Mouse (Mus musculus) forebrain, embryonic 10.5 days (tissue): ENCODE data around the gene Fndc5. TPM values are rescaled to one million over a fixed set of nuclear protein-coding genes. Genes with fewer than 3 reads are reported as not detected.

Experiments
- DNase-seq: peaks from one replicate; pipeline ENCODE4 v3.0.0-alpha.2; 2017; ENCODE audit warnings: low spot score; ENCODE audit errors: extremely low spot score
- H3K27ac ChIP-seq: fragments of 300-500 bp; sonication (generic); 2 replicates; pipeline ENCODE4 v1.5.1; 2016; ENCODE audit warnings: mild to moderate bottlenecking
- H3K27me3 ChIP-seq: fragments of 300-500 bp; sonication (generic); 2 replicates; pipeline ENCODE4 v1.6.1; 2016; ENCODE audit warnings: mild to moderate bottlenecking; ENCODE audit not compliant: poor library complexity, severe bottlenecking
- H3K36me3 ChIP-seq: fragments of 300-500 bp; sonication (generic); replicated peaks from 2 replicates; pipeline ENCODE4 v1.6.1; 2016; ENCODE audit warnings: mild to moderate bottlenecking, moderate library complexity
- H3K4me1 ChIP-seq: fragments of 300-500 bp; sonication (generic); 2 replicates; pipeline ENCODE4 v1.6.1; 2016
- H3K4me3 ChIP-seq: fragments of 300-500 bp; sonication (generic); 2 replicates; pipeline ENCODE4 v1.5.1; 2016; ENCODE audit warnings: mild to moderate bottlenecking, moderate library complexity
- H3K9me3 ChIP-seq: fragments of 300-500 bp; sonication (generic); 2 replicates; pipeline ENCODE4 v1.6.1; 2016; ENCODE audit warnings: mild to moderate bottlenecking, moderate library complexity
- WGBS: fragments of 180-500 bp; shearing (Covaris S2); methylation state at CpG from one replicate; pipeline ENCODE4 v1.1.7; 2016; 5-methylcytosine and 5-hydroxymethylcytosine counted together
- polyA plus RNA-seq: library from polyadenylated mRNA; unstranded; fragments of >200 nt; fragmentation: Nextera tagmentation; extraction: Ambion mirVana; gene quantifications from 2 replicates; pipeline ENCODE4 v1.2.1, GENCODE M21; 2016

Gene Fndc5
- polyA plus RNA-seq, 1 experiment from 2014 or later: 0.56 TPM

- no peaks in the 10 kb centered on the region for H3K36me3 ChIP-seq
- H3K27ac ChIP-seq: no peak overlapping the region
- peaks cover 51% of the 10 kb centered on the region for H3K4me1 ChIP-seq
- no peaks in the 10 kb centered on the region for H3K9me3 ChIP-seq
- H3K4me3 ChIP-seq: no peak overlapping the region
- peaks cover 77% of the 10 kb centered on the region for H3K27me3 ChIP-seq
- no peak for DNase-seq
- 53% methylated on average over 9 of the region's 9 CpGs for WGBS
Measured at GRCm38 (mm10) chr4:129129387-129129786, 7.4 kb upstream of the Fndc5 start.

- Histone ChIP-seq H3K27me3 (peaks cover 77% of the 10 kb centered on the region), H3K4me1 (peaks cover 51% of the 10 kb centered on the region), H3K27ac (peak overlapping the region; percentile 42), H3K4me3 (peak overlapping the region; percentile 36), H3K36me3 (no peaks in the 10 kb centered on the region), H3K9me3 (no peaks in the 10 kb centered on the region)
- WGBS: 3% methylated on average over 8 of the region's 8 CpGs
- DNase-seq: peak; percentile 78
Measured at GRCm38 (mm10) chr4:129130149-129130548, 6.7 kb upstream of the Fndc5 start.

GRCm38 (mm10) chr4:129130755-129131303, 6.0 kb upstream of the Fndc5 start:
- Histone ChIP-seq H3K27me3 (peaks cover 77% of the 10 kb centered on the region), H3K36me3 (no peaks in the 10 kb centered on the region), H3K27ac (peak overlapping the region; percentile 51), H3K4me3 (peak overlapping the region; percentile 36), H3K4me1 (peaks cover 50% of the 10 kb centered on the region), H3K9me3 (no peaks in the 10 kb centered on the region)
- DNase-seq: no peak
- 6% methylated on average over 17 of the region's 17 CpGs for WGBS

GRCm38 (mm10) chr4:129134799-129135585, 1.8 kb upstream of the Fndc5 start:
- Histone ChIP-seq H3K4me3 (peak overlapping the region; percentile 33), H3K9me3 (no peaks in the 10 kb centered on the region), H3K27me3 (peaks cover 88% of the 10 kb centered on the region), H3K27ac (peak overlapping the region; percentile 56), H3K36me3 (no peaks in the 10 kb centered on the region), H3K4me1 (peaks cover 44% of the 10 kb centered on the region)
- 10% methylated on average over 15 of the region's 15 CpGs for WGBS
- DNase-seq: peak; percentile 89

GRCm38 (mm10) chr4:129135637-129136036, 1.2 kb upstream of the Fndc5 start:
- no peaks in the 10 kb centered on the region for H3K9me3 ChIP-seq
- H3K36me3 ChIP-seq: no peaks in the 10 kb centered on the region
- H3K27me3 ChIP-seq: peaks cover 84% of the 10 kb centered on the region
- WGBS: 64% methylated on average over 2 of the region's 2 CpGs
- no peak overlapping the region; the same call in 1 of the 2 replicates for H3K4me3 ChIP-seq
- no peak overlapping the region for H3K27ac ChIP-seq
- no peak for DNase-seq
- peaks cover 37% of the 10 kb centered on the region for H3K4me1 ChIP-seq

- H3K4me3 ChIP-seq: peak overlapping the region; percentile 65
- peaks cover 80% of the 10 kb centered on the region for H3K27me3 ChIP-seq
- H3K36me3 ChIP-seq: no peaks in the 10 kb centered on the region
- DNase-seq: no peak
- WGBS: 31% methylated on average over 9 of the region's 9 CpGs
- no peaks in the 10 kb centered on the region for H3K9me3 ChIP-seq
- peak overlapping the region; percentile 76 for H3K27ac ChIP-seq
- peaks cover 32% of the 10 kb centered on the region for H3K4me1 ChIP-seq
Measured at GRCm38 (mm10) chr4:129136189-129136578, 615 bp upstream of the Fndc5 start.

- peak overlapping the region; percentile 65 for H3K4me3 ChIP-seq
- peaks cover 65% of the 10 kb centered on the region for H3K27me3 ChIP-seq
- no peaks in the 10 kb centered on the region for H3K9me3 ChIP-seq
- H3K4me1 ChIP-seq: peaks cover 37% of the 10 kb centered on the region
- H3K27ac ChIP-seq: peak overlapping the region; percentile 76; the same call in 1 of the 2 replicates
- H3K36me3 ChIP-seq: no peaks in the 10 kb centered on the region
- 41% methylated on average over 14 of the region's 14 CpGs for WGBS
- DNase-seq: no peak
Measured at GRCm38 (mm10) chr4:129137392-129138321, 858 bp downstream of the Fndc5 start.

- Histone ChIP-seq H3K9me3 (no peaks in the 10 kb centered on the region), H3K36me3 (peaks cover 2% of the 10 kb centered on the region), H3K27ac (no peak overlapping the region), H3K4me1 (peaks cover 34% of the 10 kb centered on the region), H3K4me3 (no peak overlapping the region), H3K27me3 (peaks cover 55% of the 10 kb centered on the region)
- no peak for DNase-seq
- 79% methylated on average over 5 of the region's 5 CpGs for WGBS
Measured at GRCm38 (mm10) chr4:129139642-129140041, 2.8 kb downstream of the Fndc5 start.

GRCm38 (mm10) chr4:129140808-129141207, 4.0 kb downstream of the Fndc5 start:
- no peak for DNase-seq
- H3K27me3 ChIP-seq: peaks cover 44% of the 10 kb centered on the region
- no peak overlapping the region for H3K4me3 ChIP-seq
- H3K27ac ChIP-seq: no peak overlapping the region
- WGBS: 89% methylated on average over 4 of the region's 4 CpGs
- H3K36me3 ChIP-seq: peaks cover 3% of the 10 kb centered on the region
- peaks cover 26% of the 10 kb centered on the region for H3K4me1 ChIP-seq
- no peaks in the 10 kb centered on the region for H3K9me3 ChIP-seq

- H3K27ac ChIP-seq: no peak overlapping the region
- no peak for DNase-seq
- H3K4me1 ChIP-seq: peaks cover 18% of the 10 kb centered on the region
- 85% methylated on average over 17 of the region's 17 CpGs for WGBS
- H3K36me3 ChIP-seq: peaks cover 5% of the 10 kb centered on the region
- no peaks in the 10 kb centered on the region for H3K9me3 ChIP-seq
- H3K4me3 ChIP-seq: no peak overlapping the region
- H3K27me3 ChIP-seq: peaks cover 34% of the 10 kb centered on the region
Measured at GRCm38 (mm10) chr4:129141560-129142438, 5.0 kb downstream of the Fndc5 start.

GRCm38 (mm10) chr4:129142439-129143045, 5.7 kb downstream of the Fndc5 start:
- H3K9me3 ChIP-seq: no peaks in the 10 kb centered on the region
- no peak overlapping the region for H3K27ac ChIP-seq
- no peak overlapping the region for H3K4me3 ChIP-seq
- H3K27me3 ChIP-seq: peaks cover 27% of the 10 kb centered on the region
- peaks cover 8% of the 10 kb centered on the region for H3K36me3 ChIP-seq
- no peak for DNase-seq
- H3K4me1 ChIP-seq: peaks cover 10% of the 10 kb centered on the region
- WGBS: 93% methylated on average over 11 of the region's 11 CpGs
